Mouse (Mus musculus) 3134 (cell line): Measurements from ENCODE around the gene Gas7.

Source experiments
- DNase-seq: peaks from one replicate; pipeline ENCODE4 v3.0.0-alpha.2; 2011; ENCODE audit warnings: low spot score; ENCODE audit not compliant: insufficient read length; ENCODE audit errors: extremely low read depth

Gas7 gene

GRCm38 (mm10) chr11:67488156-67488555 is 32.9 kb downstream of the Gas7 start:
- no peak for DNase-seq

- no peak for DNase-seq
Measured at GRCm38 (mm10) chr11:67489647-67490175, 34.5 kb downstream of the Gas7 start.

- DNase-seq = no peak
Measured at GRCm38 (mm10) chr11:67496796-67497195, 41.6 kb downstream of the Gas7 start.

- no peak for DNase-seq
Measured at GRCm38 (mm10) chr11:67500115-67500514, 44.9 kb downstream of the Gas7 start.

- DNase-seq = no peak
Measured at GRCm38 (mm10) chr11:67501468-67502244, 46.4 kb downstream of the Gas7 start.

- no peak for DNase-seq
Measured at GRCm38 (mm10) chr11:67509219-67509876, 54.1 kb downstream of the Gas7 start.

GRCm38 (mm10) chr11:67510831-67511230 is 55.6 kb downstream of the Gas7 start:
- DNase-seq = no peak

- DNase-seq = no peak
Measured at GRCm38 (mm10) chr11:67513001-67513400, 57.8 kb downstream of the Gas7 start.

- DNase-seq = no peak
Measured at GRCm38 (mm10) chr11:67514401-67514800, 59.2 kb downstream of the Gas7 start.

- DNase-seq = peak; percentile 22
Measured at GRCm38 (mm10) chr11:67515020-67515911, 60.0 kb downstream of the Gas7 start.

GRCm38 (mm10) chr11:67515912-67516305 is 60.7 kb downstream of the Gas7 start:
- no peak for DNase-seq

GRCm38 (mm10) chr11:67517748-67518147 is 62.5 kb downstream of the Gas7 start:
- no peak for DNase-seq

- DNase-seq = no peak
Measured at GRCm38 (mm10) chr11:67518985-67519384, 63.7 kb downstream of the Gas7 start.

GRCm38 (mm10) chr11:67522671-67523070 is 67.4 kb downstream of the Gas7 start:
- DNase-seq = no peak

- DNase-seq = no peak
Measured at GRCm38 (mm10) chr11:67523806-67524205, 68.6 kb downstream of the Gas7 start.

GRCm38 (mm10) chr11:67524731-67525130 is 69.5 kb downstream of the Gas7 start:
- no peak for DNase-seq

- DNase-seq = no peak
Measured at GRCm38 (mm10) chr11:67525841-67526240, 70.6 kb downstream of the Gas7 start.

- peak; percentile 57 for DNase-seq
Measured at GRCm38 (mm10) chr11:67526621-67527545, 71.6 kb downstream of the Gas7 start.

- DNase-seq = no peak
Measured at GRCm38 (mm10) chr11:67531286-67531685, 76.0 kb downstream of the Gas7 start.
